ENCODE assay signal across 10 mouse cellular contexts in the genomic region with DNA sequence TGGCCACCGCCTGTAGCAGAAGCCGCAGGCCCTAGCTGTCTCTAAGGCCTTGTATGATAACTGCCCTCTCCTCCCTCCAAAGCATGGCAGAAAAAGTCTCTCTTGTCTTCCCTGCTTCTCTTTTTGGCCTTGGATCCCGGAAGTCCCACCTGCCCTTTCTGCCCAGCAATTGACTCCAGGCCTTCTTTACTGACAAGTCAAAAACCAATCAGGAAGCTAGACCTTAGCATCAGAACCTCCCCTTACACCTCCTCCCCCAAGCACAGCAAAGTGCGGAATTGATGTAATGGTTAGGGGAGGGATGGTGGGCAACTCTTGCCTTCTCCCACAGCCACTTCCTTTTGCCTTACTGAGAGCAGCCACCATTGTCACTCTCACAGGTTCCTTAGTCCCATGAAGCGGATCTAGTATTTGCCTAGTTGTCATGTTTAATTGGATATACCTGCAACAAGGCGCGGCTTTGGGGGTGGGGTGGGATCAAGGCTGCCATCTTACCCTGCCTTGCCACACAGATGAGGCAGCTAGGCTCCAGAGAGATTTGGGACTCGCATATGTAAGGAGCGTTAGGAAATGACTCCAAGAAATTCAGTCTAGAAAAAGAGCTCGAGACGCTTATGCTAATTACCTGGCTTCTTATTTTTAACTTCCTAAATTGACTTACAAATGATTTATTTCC.
"Had no signal": no experiment of that assay in that cellular context is flagged by ENCODE, and none has a peak within 500 bp of the region (broad histone marks: within the 10 kb centered on the region; RNA-seq: fewer than 3 reads in every experiment).

No protein-coding gene starts in this region.

- H3K36me3 ChIP-seq: limb, embryonic 10.5 days; liver, embryonic 15.5 days; midbrain, embryonic 13.5 days had no signal

- H3K4me1 ChIP-seq: limb, embryonic 10.5 days; liver, embryonic 15.5 days; midbrain, embryonic 13.5 days had no signal

- H3K27me3 ChIP-seq: liver, embryonic 15.5 days; midbrain, embryonic 13.5 days had no signal

- DNase-seq: kidney, postnatal 14 days; lung, adult 2 months; lung, postnatal 36 days; right cerebral cortex, postnatal 25 days; thymus, postnatal 36 days had no signal

- H3K4me3 ChIP-seq: limb, embryonic 10.5 days; liver, embryonic 15.5 days; midbrain, embryonic 13.5 days had no signal

- H3K4me2 ChIP-seq: liver, embryonic 11.5 days; liver, embryonic 15.5 days; midbrain, embryonic 13.5 days had no signal

- H3K9me3 ChIP-seq: limb, embryonic 10.5 days; liver, embryonic 15.5 days; midbrain, embryonic 13.5 days had no signal

- H3K9ac ChIP-seq: liver, embryonic 15.5 days; midbrain, embryonic 13.5 days had no signal

- ATAC-seq: lung, postnatal 0 days; midbrain, embryonic 13.5 days had no signal

- H3K27ac ChIP-seq: limb, embryonic 10.5 days; liver, embryonic 15.5 days; midbrain, embryonic 13.5 days had no signal
